Mouse (Mus musculus) liver, postnatal 0 days (tissue): ENCODE data around the gene Klhl3. TPM values are rescaled to one million over a fixed set of nuclear protein-coding genes. Genes with fewer than 3 reads are reported as not detected.

Source experiments
- ATAC-seq: fragments of 200-750 bp; cut with Nextera tagmentation; 2 replicates; pipeline ENCODE4 v1.8.0; 2017; ENCODE audit warnings: mild to moderate bottlenecking, moderate library complexity
- DNase-seq: peaks from one replicate; pipeline ENCODE4 v3.0.0-alpha.2; 2016
- H3K27ac ChIP-seq: fragments of 300-500 bp; sonication (generic); 2 replicates; pipeline ENCODE4 v1.5.1; 2014; ENCODE audit warnings: antibody characterized with exemption, moderate library complexity, mild to moderate bottlenecking, low read depth
- H3K27me3 ChIP-seq: fragments of 300-500 bp; sonication (generic); 2 replicates; pipeline ENCODE4 v1.6.1; 2014; ENCODE audit warnings: low read length, control low read depth, mixed read lengths; ENCODE audit not compliant: insufficient read depth
- H3K36me3 ChIP-seq: fragments of 300-500 bp; sonication (generic); replicated peaks from 2 replicates; pipeline ENCODE4 v1.6.1; 2014; ENCODE audit warnings: mild to moderate bottlenecking, control low read depth, low read length, moderate library complexity, mixed read lengths; ENCODE audit not compliant: insufficient read depth
- H3K4me1 ChIP-seq: fragments of 300-500 bp; sonication (generic); 2 replicates; pipeline ENCODE4 v1.6.1; 2014; ENCODE audit warnings: antibody characterized with exemption, mild to moderate bottlenecking, control low read depth; ENCODE audit not compliant: insufficient read depth
- H3K4me2 ChIP-seq: fragments of 300-500 bp; sonication (generic); 2 replicates; pipeline ENCODE4 v1.6.1; 2014; ENCODE audit warnings: low read depth, mild to moderate bottlenecking, low read length, moderate library complexity, mixed read lengths
- H3K4me3 ChIP-seq: fragments of 300-500 bp; sonication (generic); 2 replicates; pipeline ENCODE4 v1.5.1; 2014; ENCODE audit warnings: low read depth, low read length
- H3K9ac ChIP-seq: fragments of 300-500 bp; sonication (generic); replicated peaks from 2 replicates; pipeline ENCODE4 v1.6.1; 2014; ENCODE audit warnings: mild to moderate bottlenecking, moderate library complexity
- H3K9me3 ChIP-seq: fragments of 300-500 bp; sonication (generic); 2 replicates; pipeline ENCODE4 v1.6.1; 2016; ENCODE audit warnings: mild to moderate bottlenecking, control low read depth, low read length, mixed read lengths
- CTCF ChIP-seq: sonication (generic); IDR thresholded peaks from 2 replicates; pipeline ENCODE4 v1.5.1; 2016; ENCODE audit warnings: antibody characterized with exemption, low read depth
- EP300 ChIP-seq: IDR thresholded peaks from 2 replicates; pipeline ENCODE4 v1.6.1; 2016; ENCODE audit warnings: antibody characterized with exemption, low read depth, mild to moderate bottlenecking
- WGBS: fragments of 180-500 bp; shearing (Covaris S2); extraction: QIAGEN DNeasy Blood & Tissue Kit; methylation state at CpG from one replicate; pipeline ENCODE4 v1.1.7; 2014; ENCODE audit not compliant: insufficient replicate concordance; 5-methylcytosine and 5-hydroxymethylcytosine counted together
- polyA plus RNA-seq: library from polyadenylated mRNA; unstranded; fragments of >200 nt; fragmentation: Nextera tagmentation; extraction: Ambion mirVana; gene quantifications from 2 replicates; pipeline ENCODE4 v1.2.1, GENCODE M21; 2015

Gene Klhl3
- polyA plus RNA-seq, 1 experiment from 2014 or later = 2.9 TPM

GRCm38 (mm10) chr13:58117318-58118017 is 4.1 kb upstream of the Klhl3 start:
- Histone ChIP-seq H3K36me3 (no peaks in the 10 kb centered on the region), H3K4me1 (peaks cover 17% of the 10 kb centered on the region), H3K9me3 (no peaks in the 10 kb centered on the region), H3K27me3 (no peaks in the 10 kb centered on the region), H3K9ac (no peak overlapping the region), H3K4me2 (no peak overlapping the region), H3K4me3 (no peak overlapping the region), H3K27ac (no peak overlapping the region)
- ATAC-seq (no peak), DNase-seq (peak; percentile 73)
- 47% methylated on average over 8 of the region's 8 CpGs for WGBS
- TF ChIP-seq EP300 (no peak), CTCF (peak; percentile 78)

DNA sequence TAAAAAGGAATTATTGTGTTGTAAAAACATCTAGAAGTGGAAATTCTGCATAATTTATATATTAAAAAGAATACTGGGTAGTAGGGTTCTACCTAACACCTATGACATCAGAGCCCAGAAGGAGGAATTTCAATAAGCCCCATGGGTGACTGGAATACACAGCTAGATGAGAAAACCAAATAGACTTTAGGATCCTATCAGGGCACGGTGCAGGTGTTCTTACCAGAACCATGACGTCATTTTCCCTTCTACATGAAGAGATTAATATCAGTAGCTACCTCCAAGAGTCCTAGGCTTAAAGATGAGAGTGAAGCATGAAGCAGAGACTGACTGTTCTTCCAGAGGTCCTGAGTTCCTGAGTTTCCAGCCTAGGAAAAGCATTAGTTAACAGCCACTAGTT is 3.4 kb upstream of the Klhl3 start:
- ATAC-seq (no peak), DNase-seq (no peak)
- Histone ChIP-seq H3K4me1 (peaks cover 15% of the 10 kb centered on the region), H3K27me3 (no peaks in the 10 kb centered on the region), H3K9ac (no peak overlapping the region), H3K36me3 (no peaks in the 10 kb centered on the region), H3K4me3 (no peak overlapping the region), H3K27ac (no peak overlapping the region), H3K4me2 (no peak overlapping the region), H3K9me3 (no peaks in the 10 kb centered on the region)
- 75% methylated on average over 2 of the region's 2 CpGs for WGBS
- TF ChIP-seq CTCF = no peak
- no peak for TF ChIP-seq EP300

- H3K4me2 ChIP-seq = no peak overlapping the region
- H3K4me1 ChIP-seq = peaks cover 10% of the 10 kb centered on the region
- H3K36me3 ChIP-seq = no peaks in the 10 kb centered on the region
- H3K27ac ChIP-seq = no peak overlapping the region
- DNase-seq (peak; percentile 57), ATAC-seq (peak; percentile 59)
- H3K9ac ChIP-seq = no peak overlapping the region
- H3K9me3 ChIP-seq = no peaks in the 10 kb centered on the region
- 25% methylated on average over 13 of the region's 13 CpGs for whole genome bisulfite sequencing
- TF ChIP-seq CTCF (no peak), EP300 (peak; percentile 64)
- no peaks in the 10 kb centered on the region for H3K27me3 ChIP-seq
- no peak overlapping the region for H3K4me3 ChIP-seq
Observed at GRCm38 (mm10) chr13:58115227-58115626, 1.8 kb upstream of the Klhl3 start.

- WGBS = 11% methylated on average over 11 of the region's 11 CpGs
- Histone ChIP-seq H3K36me3 (no peaks in the 10 kb centered on the region), H3K27ac (peak overlapping the region; percentile 31; the same call in 1 of the 2 replicates), H3K4me3 (peak overlapping the region; percentile 51), H3K4me1 (peaks cover 10% of the 10 kb centered on the region), H3K9ac (peak overlapping the region; percentile 54), H3K9me3 (no peaks in the 10 kb centered on the region), H3K27me3 (no peaks in the 10 kb centered on the region), H3K4me2 (peak overlapping the region; percentile 77)
- DNase-seq (no peak), ATAC-seq (no peak)
- TF ChIP-seq CTCF (no peak), EP300 (no peak)
Observed at GRCm38 (mm10) chr13:58112601-58113041, 771 bp downstream of the Klhl3 start.

DNA sequence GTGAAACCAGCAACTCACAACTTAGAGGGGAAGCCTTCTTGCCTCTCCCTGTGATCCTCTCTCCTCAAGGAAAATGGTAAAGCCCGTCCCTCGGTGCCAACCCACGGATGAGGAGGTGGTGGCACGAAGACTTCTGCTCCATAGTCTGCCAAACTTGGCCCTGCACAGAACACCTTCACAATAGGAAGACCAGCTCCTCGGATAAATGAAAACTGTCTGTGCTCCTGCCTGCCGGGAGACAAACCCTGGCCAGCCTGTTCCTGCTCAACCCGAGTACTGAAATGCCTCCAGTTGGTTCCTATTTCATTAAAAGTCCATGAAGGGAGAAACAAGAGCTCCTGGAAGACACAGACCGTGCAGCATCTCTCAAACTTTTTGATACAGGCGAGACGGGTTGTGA is 1.2 kb downstream of the Klhl3 start:
- H3K4me2 ChIP-seq = peak overlapping the region; percentile 77
- H3K4me1 ChIP-seq = peaks cover 10% of the 10 kb centered on the region
- H3K4me3 ChIP-seq = peak overlapping the region; percentile 51
- no peak for TF ChIP-seq EP300
- DNase-seq (no peak), ATAC-seq (no peak)
- H3K27me3 ChIP-seq = no peaks in the 10 kb centered on the region
- no peaks in the 10 kb centered on the region for H3K9me3 ChIP-seq
- 50% methylated on average over 10 of the region's 10 CpGs for WGBS
- no peak overlapping the region for H3K27ac ChIP-seq
- no peak overlapping the region for H3K9ac ChIP-seq
- no peaks in the 10 kb centered on the region for H3K36me3 ChIP-seq

- Histone ChIP-seq H3K36me3 (no peaks in the 10 kb centered on the region), H3K4me2 (peak overlapping the region; percentile 77), H3K9me3 (no peaks in the 10 kb centered on the region), H3K4me3 (no peak overlapping the region), H3K27ac (no peak overlapping the region), H3K27me3 (no peaks in the 10 kb centered on the region), H3K4me1 (peaks cover 10% of the 10 kb centered on the region), H3K9ac (no peak overlapping the region)
- TF ChIP-seq EP300 = no peak
- TF ChIP-seq CTCF = no peak
- ATAC-seq (no peak), DNase-seq (no peak)
- WGBS = 86% methylated on average over 6 of the region's 6 CpGs
Observed at GRCm38 (mm10) chr13:58111306-58111705, 2.1 kb downstream of the Klhl3 start.

DNA sequence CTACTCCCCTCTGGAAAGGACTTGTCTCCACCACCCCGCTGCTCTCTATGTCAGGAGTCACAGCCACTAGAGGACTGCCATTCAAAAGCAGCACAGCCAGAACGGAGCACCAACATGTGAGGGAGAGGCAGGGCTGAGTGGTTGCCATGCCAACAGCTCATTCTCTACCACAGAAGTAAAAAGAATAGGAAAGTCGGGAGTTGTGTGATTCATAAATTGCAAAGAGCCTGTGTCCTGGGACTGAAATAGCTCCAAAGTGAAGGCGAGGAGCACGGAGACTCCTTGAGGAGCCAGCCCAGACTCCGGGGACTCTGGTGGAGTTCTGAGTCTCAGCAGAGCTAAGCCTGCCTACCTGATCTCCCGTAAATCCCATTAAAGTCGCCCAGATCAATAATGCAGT is 22.7 kb downstream of the Klhl3 start:
- Histone ChIP-seq H3K27ac (no peak overlapping the region), H3K9ac (no peak overlapping the region), H3K27me3 (no peaks in the 10 kb centered on the region), H3K4me2 (no peak overlapping the region), H3K4me1 (no peaks in the 10 kb centered on the region), H3K4me3 (no peak overlapping the region), H3K36me3 (peaks cover 6% of the 10 kb centered on the region), H3K9me3 (no peaks in the 10 kb centered on the region)
- DNase-seq (no peak), ATAC-seq (no peak)
- 54% methylated on average over 8 of the region's 8 CpGs for WGBS
- TF ChIP-seq CTCF (no peak), EP300 (no peak)
